Mouse (Mus musculus) limb, embryonic 13.5 days (tissue): ENCODE data around the gene Bcl7a. TPM values are rescaled to one million over a fixed set of nuclear protein-coding genes. Genes with fewer than 3 reads are reported as not detected.

Experiments used
- ATAC-seq: fragments of 200-750 bp; cut with Nextera tagmentation; 2 replicates; pipeline ENCODE4 v1.8.0; 2017; ENCODE audit warnings: low read depth, moderate number of reproducible peaks, moderate TSS enrichment; ENCODE audit not compliant: low FRiP score
- H3K27ac ChIP-seq: fragments of 300-500 bp; sonication (generic); 2 replicates; pipeline ENCODE4 v1.5.1; 2015; ENCODE audit warnings: inconsistent platforms, mild to moderate bottlenecking, moderate library complexity
- H3K27me3 ChIP-seq: fragments of 300-500 bp; sonication (generic); 2 replicates; pipeline ENCODE4 v1.6.1; 2015; ENCODE audit warnings: mild to moderate bottlenecking, inconsistent platforms
- H3K36me3 ChIP-seq: fragments of 300-500 bp; sonication (generic); 2 replicates; pipeline ENCODE4 v1.6.1; 2015; ENCODE audit warnings: inconsistent platforms, mild to moderate bottlenecking, moderate library complexity
- H3K4me1 ChIP-seq: fragments of 300-500 bp; sonication (generic); 2 replicates; pipeline ENCODE4 v1.6.1; 2015; ENCODE audit warnings: inconsistent platforms
- H3K4me2 ChIP-seq: fragments of 300-500 bp; sonication (generic); replicated peaks from 2 replicates; pipeline ENCODE4 v1.6.1; 2015; ENCODE audit warnings: inconsistent platforms, mild to moderate bottlenecking, moderate library complexity
- H3K4me3 ChIP-seq: fragments of 300-500 bp; sonication (generic); 2 replicates; pipeline ENCODE4 v1.5.1; 2015; ENCODE audit warnings: moderate library complexity, mild to moderate bottlenecking, inconsistent platforms
- H3K9ac ChIP-seq: fragments of 300-500 bp; sonication (generic); 2 replicates; pipeline ENCODE4 v1.6.1; 2015; ENCODE audit warnings: mild to moderate bottlenecking, inconsistent platforms
- H3K9me3 ChIP-seq: fragments of 300-500 bp; sonication (generic); 2 replicates; pipeline ENCODE4 v1.6.1; 2016; ENCODE audit warnings: inconsistent platforms
- WGBS: fragments of 180-500 bp; shearing (Covaris S2); methylation state at CpG from one replicate; pipeline ENCODE4 v1.1.7; 2015; 5-methylcytosine and 5-hydroxymethylcytosine counted together
- polyA plus RNA-seq: library from polyadenylated mRNA; unstranded; fragments of >200 nt; fragmentation: Nextera tagmentation; extraction: Ambion mirVana; gene quantifications from 2 replicates; pipeline ENCODE4 v1.2.1, GENCODE M21; 2015

The Bcl7a gene
- polyA plus RNA-seq, 1 experiment from 2014 or later, result 33.1 TPM

DNA sequence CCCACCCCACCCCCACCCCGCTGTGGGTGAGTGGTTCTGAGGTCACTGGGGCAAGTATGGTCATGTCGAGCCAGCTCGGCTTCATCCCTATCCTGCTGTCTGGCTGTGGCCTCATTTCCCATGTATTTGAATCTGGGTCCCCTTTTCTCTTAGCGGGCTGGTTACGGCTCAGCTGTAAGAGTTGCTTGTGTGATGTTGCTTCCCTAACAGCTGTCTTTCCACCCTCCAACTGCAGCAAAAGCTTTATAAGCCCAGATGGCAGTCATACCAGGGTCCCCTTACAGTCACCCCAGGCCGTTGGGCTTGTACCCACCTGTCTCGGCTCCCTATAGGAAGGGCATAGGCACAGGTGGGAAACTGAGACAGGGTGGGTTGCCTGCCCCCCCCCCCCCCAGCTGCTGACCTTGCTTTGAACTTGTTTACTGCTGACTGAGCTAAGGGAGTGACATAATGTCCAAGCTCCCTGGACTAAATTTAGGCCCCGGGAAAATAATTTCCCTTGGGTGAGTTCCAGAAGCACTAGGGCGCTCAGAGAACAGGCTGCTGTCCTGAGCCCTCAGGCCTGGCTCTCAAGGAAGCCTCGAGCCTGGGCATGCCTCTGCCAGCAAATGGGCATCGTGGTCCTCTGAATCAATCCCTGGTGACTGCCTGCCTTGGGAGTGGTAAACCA lies 20.8 kb downstream of the Bcl7a start:
- Histone ChIP-seq H3K9ac (no peak overlapping the region), H3K27ac (no peak overlapping the region)
- ATAC-seq, result peak; percentile 81

DNA sequence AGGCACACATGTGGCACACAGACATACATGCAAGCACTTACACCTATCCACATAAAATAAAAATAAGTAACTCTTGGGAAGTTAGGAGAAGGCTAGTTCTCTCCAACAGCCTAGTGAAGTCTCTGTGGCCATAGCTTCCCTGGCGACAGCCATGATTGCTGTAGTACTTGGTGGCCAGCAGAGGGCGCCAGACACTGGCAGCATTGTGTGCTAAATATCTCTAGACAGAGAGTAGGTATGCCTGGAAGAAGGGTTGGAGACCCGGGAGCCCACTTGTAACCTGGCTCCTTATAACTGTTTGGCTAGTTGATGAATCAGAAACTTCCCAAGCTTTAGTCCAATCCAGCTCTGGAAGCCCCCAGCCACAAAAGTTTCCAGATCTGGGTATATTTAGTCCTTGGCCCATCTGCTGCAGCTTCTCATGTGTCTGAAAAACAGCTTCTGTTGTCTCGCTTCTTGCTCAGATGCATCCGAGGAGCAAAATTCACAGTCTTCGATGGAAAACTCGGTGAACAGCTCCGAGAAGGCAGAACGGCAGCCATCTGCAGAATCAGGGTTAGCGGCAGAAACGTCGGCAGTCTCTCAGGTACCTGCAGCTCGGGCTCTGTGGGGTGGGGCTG lies 25.3 kb downstream of the Bcl7a start:
- WGBS, result 81% methylated on average over 13 of the region's 13 CpGs
- H3K36me3 ChIP-seq, result peaks cover 91% of the 10 kb centered on the region
- no peak for ATAC-seq

More for the DNA sequence above, 20.8 kb downstream of the Bcl7a start:
- H3K4me1 ChIP-seq, result no peaks in the 10 kb centered on the region
- H3K4me2 ChIP-seq, result no peak overlapping the region
- 83% methylated on average over 11 of the region's 11 CpGs for WGBS
- peaks cover 92% of the 10 kb centered on the region for H3K36me3 ChIP-seq
- H3K9me3 ChIP-seq, result no peaks in the 10 kb centered on the region
- H3K27me3 ChIP-seq, result no peaks in the 10 kb centered on the region
- H3K4me3 ChIP-seq, result no peak overlapping the region

DNA sequence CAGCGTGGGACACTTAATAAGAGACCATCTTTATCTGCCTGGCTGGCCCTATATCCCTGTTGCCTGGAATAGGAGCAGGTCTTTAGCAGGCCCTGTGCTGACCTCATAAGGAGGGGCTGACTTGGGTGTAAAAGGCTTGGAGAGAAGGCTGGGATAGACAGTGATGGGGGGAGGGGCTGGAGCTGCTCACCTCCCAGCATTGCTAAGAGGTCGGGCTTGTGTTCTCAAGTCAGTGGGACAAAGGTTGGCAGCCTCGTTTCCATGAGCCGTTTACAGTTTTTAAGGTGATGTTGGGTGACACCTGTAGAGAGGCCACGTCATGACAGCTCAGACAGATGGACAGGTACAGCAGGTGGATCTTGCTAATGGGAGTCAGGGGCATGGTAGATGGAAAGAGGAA lies 26.4 kb downstream of the Bcl7a start:
- ATAC-seq, result no peak
- H3K27me3 ChIP-seq, result no peaks in the 10 kb centered on the region
- H3K27ac ChIP-seq, result no peak overlapping the region
- no peaks in the 10 kb centered on the region for H3K4me1 ChIP-seq
- no peaks in the 10 kb centered on the region for H3K9me3 ChIP-seq
- WGBS, result 88% methylated on average over 5 of the region's 5 CpGs
- no peak overlapping the region for H3K9ac ChIP-seq
- H3K36me3 ChIP-seq, result peaks cover 88% of the 10 kb centered on the region
- H3K4me3 ChIP-seq, result no peak overlapping the region
- no peak overlapping the region for H3K4me2 ChIP-seq

More for the DNA sequence above, 25.3 kb downstream of the Bcl7a start:
- H3K4me2 ChIP-seq, result no peak overlapping the region
- H3K9me3 ChIP-seq, result no peaks in the 10 kb centered on the region
- no peaks in the 10 kb centered on the region for H3K4me1 ChIP-seq
- no peak overlapping the region for H3K4me3 ChIP-seq
- H3K27me3 ChIP-seq, result no peaks in the 10 kb centered on the region
- no peak overlapping the region for H3K27ac ChIP-seq
- H3K9ac ChIP-seq, result no peak overlapping the region

DNA sequence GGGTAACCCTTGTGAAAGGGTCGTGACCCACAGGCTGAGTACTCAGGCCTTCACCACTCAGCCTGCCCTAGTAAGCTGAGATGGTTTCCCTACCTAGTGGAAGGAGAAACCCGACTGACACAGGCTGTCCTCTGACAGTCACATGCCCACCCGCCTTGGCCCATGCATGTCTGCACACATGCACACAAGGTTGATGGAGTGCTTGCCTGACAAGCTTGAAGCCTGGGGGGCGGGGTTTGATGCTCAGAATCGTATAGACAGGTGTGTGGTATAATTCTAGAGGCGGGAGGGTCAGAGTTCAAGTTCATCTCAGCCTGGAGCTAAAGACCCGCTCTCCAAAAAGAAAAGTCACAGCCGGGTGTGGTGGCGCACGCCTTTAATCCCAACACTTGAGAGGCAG lies 31.6 kb downstream of the Bcl7a start:
- WGBS, result 90% methylated on average over 10 of the region's 10 CpGs
- H3K27ac ChIP-seq, result no peak overlapping the region
- H3K27me3 ChIP-seq, result no peaks in the 10 kb centered on the region
- H3K4me2 ChIP-seq, result no peak overlapping the region
- no peak overlapping the region for H3K4me3 ChIP-seq
- peaks cover 22% of the 10 kb centered on the region for H3K4me1 ChIP-seq
- no peaks in the 10 kb centered on the region for H3K9me3 ChIP-seq
- H3K36me3 ChIP-seq, result peaks cover 46% of the 10 kb centered on the region
- H3K9ac ChIP-seq, result no peak overlapping the region
- no peak for ATAC-seq

DNA sequence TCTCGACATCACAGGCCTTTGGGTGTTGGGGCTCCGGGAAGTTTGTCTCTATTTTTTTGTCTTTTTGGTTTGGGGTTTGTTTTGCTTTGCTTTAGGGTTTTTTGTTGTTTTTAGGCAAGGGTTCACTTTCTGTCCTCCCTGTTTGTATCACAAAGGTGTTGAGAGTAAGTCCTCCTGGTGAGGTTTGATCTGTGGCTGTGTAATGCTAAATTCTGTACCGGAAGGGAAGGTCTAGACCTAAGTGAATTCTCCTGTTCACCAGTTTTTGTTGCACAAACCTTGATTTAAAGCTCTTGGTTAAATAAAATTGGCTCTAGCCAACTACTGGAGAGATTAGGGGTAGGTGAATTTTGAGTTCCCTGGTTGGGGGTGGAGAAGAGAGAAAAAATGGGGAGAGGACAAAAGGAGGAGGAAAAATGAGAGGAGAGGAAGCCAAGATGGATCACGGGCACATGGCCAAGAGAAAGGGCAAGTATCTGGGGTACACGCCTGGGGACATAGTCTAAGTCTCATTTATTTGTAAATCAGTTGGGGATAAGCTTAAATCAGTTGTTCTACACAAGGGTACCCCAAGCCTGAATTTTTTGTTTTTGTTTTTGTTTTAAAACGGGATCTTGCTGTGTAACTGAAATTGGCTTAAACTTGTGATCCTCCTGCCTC lies 32.3 kb downstream of the Bcl7a start:
- Histone ChIP-seq H3K27me3 (no peaks in the 10 kb centered on the region), H3K9me3 (no peaks in the 10 kb centered on the region), H3K4me1 (peaks cover 22% of the 10 kb centered on the region), H3K4me2 (no peak overlapping the region), H3K27ac (no peak overlapping the region), H3K9ac (no peak overlapping the region), H3K36me3 (peaks cover 40% of the 10 kb centered on the region), H3K4me3 (no peak overlapping the region)
- WGBS, result 92% methylated on average over 6 of the region's 6 CpGs
- no peak for ATAC-seq

DNA sequence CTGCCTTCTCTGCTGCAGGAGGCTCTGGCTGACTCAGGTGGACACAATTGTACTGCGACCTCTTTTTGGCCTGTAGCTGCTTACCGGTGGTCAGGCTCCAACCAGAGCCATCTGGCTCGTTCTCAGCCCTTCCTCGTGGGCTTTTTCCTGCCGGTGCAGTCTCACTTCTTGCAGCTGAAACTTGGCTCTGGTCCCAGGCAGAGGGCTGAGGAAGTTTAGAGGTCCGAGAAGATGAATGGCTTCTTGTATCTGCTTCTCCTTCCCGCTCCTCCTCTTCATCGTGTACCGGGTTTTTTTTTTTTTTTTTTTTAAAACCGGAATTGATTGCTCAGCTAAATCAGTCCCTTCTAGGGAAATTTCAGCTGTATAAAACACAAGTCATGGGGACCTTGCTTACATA lies 32.9 kb downstream of the Bcl7a start:
- H3K4me2 ChIP-seq, result no peak overlapping the region
- ATAC-seq, result no peak
- peaks cover 33% of the 10 kb centered on the region for H3K36me3 ChIP-seq
- no peak overlapping the region for H3K9ac ChIP-seq
- no peaks in the 10 kb centered on the region for H3K27me3 ChIP-seq
- H3K4me3 ChIP-seq, result no peak overlapping the region
- peaks cover 27% of the 10 kb centered on the region for H3K4me1 ChIP-seq
- no peak overlapping the region for H3K27ac ChIP-seq
- WGBS, result 37% methylated on average over 10 of the region's 10 CpGs
- H3K9me3 ChIP-seq, result no peaks in the 10 kb centered on the region

DNA sequence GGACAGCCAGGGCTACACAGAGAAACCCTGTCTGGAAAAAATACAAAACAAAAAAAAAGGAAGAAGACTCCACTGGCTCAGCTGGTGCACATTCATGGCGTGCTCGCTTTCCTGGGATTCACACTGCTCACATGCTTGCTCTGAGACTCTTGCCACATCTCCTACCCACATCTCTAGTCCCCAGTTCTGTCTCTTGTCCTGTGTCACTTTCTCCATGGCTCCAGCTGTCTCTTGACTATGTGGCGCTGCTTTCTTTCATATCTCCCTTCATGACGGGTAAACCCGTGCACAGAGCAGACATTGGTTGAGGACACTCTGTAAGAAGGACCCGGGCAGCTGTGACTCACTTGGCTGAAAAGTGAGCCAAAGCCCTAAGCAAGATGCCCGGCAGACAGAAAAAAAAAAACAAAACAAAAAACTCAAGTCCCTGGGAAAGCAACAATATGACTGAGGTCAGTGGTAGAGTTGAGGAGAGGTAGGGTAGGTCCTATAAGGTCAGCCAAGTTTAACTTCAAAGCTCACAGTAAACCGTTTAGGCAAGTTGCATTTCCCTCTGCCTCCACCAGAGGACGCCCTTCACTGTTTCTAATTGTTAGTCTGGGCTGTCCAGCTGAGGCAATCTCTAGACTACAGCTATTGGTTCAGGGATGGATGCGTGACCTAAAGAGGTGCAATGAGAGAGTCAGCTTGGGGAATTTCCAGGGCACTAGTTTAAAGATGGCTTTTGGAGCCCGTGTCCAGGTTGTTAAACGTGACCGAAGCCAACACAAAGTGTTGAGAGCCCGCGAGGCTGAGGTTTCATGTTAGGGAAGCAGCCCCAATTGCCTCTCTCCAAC lies 33.7 kb downstream of the Bcl7a start:
- no peak for ATAC-seq
- peaks cover 26% of the 10 kb centered on the region for H3K36me3 ChIP-seq
- H3K4me1 ChIP-seq, result peaks cover 34% of the 10 kb centered on the region
- H3K9me3 ChIP-seq, result no peaks in the 10 kb centered on the region
- WGBS, result 69% methylated on average over 15 of the region's 15 CpGs
- H3K4me2 ChIP-seq, result no peak overlapping the region
- no peak overlapping the region for H3K4me3 ChIP-seq
- H3K27me3 ChIP-seq, result peaks cover 7% of the 10 kb centered on the region; the same call in 1 of the 2 replicates
- no peak overlapping the region for H3K9ac ChIP-seq
- no peak overlapping the region for H3K27ac ChIP-seq

DNA sequence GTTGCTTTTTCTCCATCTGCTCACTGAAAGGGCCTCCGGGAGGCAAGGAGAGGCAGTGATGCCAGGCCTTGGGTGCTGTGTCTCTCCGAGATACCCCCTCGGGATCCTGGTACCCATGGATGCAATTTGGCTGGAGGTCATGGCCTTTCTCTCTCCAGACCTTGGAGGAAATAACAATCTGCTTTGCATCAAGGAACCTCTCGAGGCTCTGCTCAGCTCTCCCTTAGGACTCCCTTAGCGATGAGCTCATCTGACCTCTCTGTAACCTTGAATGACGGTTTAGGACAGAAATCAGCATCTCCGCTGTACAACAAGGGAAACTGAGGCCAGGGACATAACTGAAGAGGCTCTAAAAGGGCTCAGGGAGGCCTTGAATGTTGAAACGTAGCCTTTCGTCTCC lies 35.1 kb downstream of the Bcl7a start:
- Histone ChIP-seq H3K27me3 (peaks cover 10% of the 10 kb centered on the region; the same call in 1 of the 2 replicates), H3K9me3 (no peaks in the 10 kb centered on the region), H3K4me1 (peaks cover 35% of the 10 kb centered on the region), H3K4me3 (no peak overlapping the region), H3K9ac (no peak overlapping the region), H3K4me2 (no peak overlapping the region), H3K27ac (no peak overlapping the region), H3K36me3 (peaks cover 13% of the 10 kb centered on the region)
- WGBS, result 56% methylated on average over 9 of the region's 9 CpGs
- ATAC-seq, result no peak

DNA sequence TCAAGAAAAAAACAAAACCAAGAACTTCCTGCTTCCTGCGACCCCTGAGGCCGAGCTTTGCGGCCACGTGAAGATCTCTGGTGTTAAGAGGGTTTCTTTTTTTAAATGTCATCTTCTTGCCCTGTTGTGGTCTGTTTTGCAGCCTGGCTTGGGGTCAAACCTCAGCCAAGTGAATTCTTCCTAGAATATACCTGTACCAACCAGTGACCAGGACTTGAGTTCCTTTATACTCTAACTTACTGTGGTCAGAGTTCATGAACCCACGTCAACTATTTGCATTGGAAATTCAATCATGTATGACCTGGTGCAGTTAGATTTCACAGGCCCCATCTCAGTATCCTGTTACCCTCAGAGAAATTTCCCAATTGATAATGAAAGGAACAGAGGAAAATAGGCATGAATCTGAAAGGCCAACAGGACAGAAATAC lies 35.9 kb downstream of the Bcl7a start:
- Histone ChIP-seq H3K9me3 (no peaks in the 10 kb centered on the region), H3K4me3 (no peak overlapping the region), H3K36me3 (peaks cover 7% of the 10 kb centered on the region), H3K4me1 (peaks cover 35% of the 10 kb centered on the region), H3K27me3 (peaks cover 10% of the 10 kb centered on the region; the same call in 1 of the 2 replicates), H3K27ac (no peak overlapping the region), H3K9ac (no peak overlapping the region), H3K4me2 (no peak overlapping the region)
- 66% methylated on average over 5 of the region's 5 CpGs for WGBS
- no peak for ATAC-seq

DNA sequence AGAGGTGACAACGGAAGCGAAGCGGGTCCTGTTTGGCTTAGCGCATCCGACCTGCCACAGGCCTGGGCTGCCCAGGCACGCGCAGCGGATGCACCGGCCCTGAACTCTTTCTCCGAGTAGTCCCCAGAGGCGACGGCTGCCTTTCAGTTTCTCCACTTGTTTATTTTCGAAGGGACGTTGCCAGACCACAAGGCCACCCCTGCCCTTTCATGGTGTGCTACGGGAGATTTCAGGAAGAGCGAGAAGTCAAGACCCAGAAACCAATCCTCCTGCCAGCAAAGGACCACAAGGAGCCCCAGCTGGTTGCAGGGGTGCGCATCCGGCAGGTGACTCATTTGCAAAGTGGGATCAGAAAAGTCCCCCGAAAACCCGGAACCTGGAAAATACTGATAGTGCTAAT lies 38.3 kb downstream of the Bcl7a start:
- peaks cover 10% of the 10 kb centered on the region; the same call in 1 of the 2 replicates for H3K27me3 ChIP-seq
- H3K4me1 ChIP-seq, result peaks cover 30% of the 10 kb centered on the region
- H3K4me2 ChIP-seq, result peak overlapping the region; percentile 41
- 17% methylated on average over 20 of the region's 20 CpGs for WGBS
- H3K9me3 ChIP-seq, result 0 out of 2 replicates have a peak, but pooled peaks cover 13% of the 10 kb centered on the region
- H3K36me3 ChIP-seq, result no peaks in the 10 kb centered on the region
- H3K9ac ChIP-seq, result no peak overlapping the region
- H3K4me3 ChIP-seq, result no peak overlapping the region
- ATAC-seq, result no peak
- no peak overlapping the region for H3K27ac ChIP-seq

DNA sequence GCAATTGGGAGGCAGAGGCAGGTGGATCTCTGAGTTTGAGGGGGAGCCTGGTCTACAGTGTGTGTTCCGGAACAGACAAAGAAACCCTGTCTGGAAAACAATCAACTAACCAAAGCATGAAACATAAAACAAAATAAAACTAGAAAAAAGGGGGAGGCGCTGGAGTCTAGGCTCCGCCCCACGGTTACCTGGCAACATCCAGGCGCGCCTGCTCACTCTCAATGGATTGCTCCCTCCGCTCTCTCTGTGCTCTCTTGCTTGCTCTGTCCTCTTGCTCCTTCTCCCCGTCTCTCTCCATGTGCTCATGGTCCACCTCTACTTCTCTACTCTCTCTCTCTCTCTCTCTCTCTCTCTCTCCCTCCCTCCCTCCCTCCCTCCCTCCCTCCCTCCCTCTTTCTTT lies 39.1 kb downstream of the Bcl7a start:
- peaks cover 26% of the 10 kb centered on the region for H3K4me1 ChIP-seq
- no peak overlapping the region for H3K4me2 ChIP-seq
- H3K9me3 ChIP-seq, result 0 out of 2 replicates have a peak, but pooled peaks cover 13% of the 10 kb centered on the region
- no peak overlapping the region for H3K9ac ChIP-seq
- H3K27ac ChIP-seq, result no peak overlapping the region
- H3K4me3 ChIP-seq, result no peak overlapping the region
- no peak for ATAC-seq
- H3K36me3 ChIP-seq, result no peaks in the 10 kb centered on the region
- WGBS, result 82% methylated on average over 8 of the region's 8 CpGs
- peaks cover 10% of the 10 kb centered on the region; the same call in 1 of the 2 replicates for H3K27me3 ChIP-seq

DNA sequence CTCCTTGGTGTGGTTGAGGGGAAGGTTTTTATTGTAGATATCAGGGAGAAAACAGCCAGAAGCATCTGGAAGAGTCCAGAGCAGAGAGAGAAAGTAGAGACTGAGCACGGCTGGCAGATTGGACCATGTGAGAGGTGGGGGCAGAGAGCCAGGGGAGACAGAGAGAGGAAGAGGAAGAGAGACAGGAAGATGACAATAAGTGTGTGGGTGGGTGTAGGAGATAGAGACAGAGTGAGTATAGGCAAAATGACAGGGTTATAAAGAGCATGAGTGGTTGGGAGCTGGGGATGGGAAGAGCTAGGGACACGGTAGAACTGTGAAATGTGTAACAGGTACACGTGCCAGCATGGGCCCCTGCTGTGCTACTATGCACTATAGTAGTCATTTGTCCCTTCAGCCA lies 44.8 kb downstream of the Bcl7a start:
- H3K4me2 ChIP-seq, result no peak overlapping the region
- H3K9me3 ChIP-seq, result 0 out of 2 replicates have a peak, but pooled peaks cover 13% of the 10 kb centered on the region
- no peak overlapping the region for H3K27ac ChIP-seq
- H3K4me1 ChIP-seq, result peaks cover 10% of the 10 kb centered on the region
- no peaks in the 10 kb centered on the region for H3K27me3 ChIP-seq
- WGBS, result 36% methylated on average over 3 of the region's 3 CpGs
- no peak overlapping the region for H3K4me3 ChIP-seq
- H3K36me3 ChIP-seq, result no peaks in the 10 kb centered on the region
- no peak for ATAC-seq
- no peak overlapping the region for H3K9ac ChIP-seq
